Mouse (Mus musculus): ENCODE results near the gene Tlk2.
"Not testable (repeated sequence)": the region's sequence is repeated elsewhere in the genome, so short reads cannot be mapped to it uniquely, and the experiment has no call there.

The Tlk2 gene

DNA sequence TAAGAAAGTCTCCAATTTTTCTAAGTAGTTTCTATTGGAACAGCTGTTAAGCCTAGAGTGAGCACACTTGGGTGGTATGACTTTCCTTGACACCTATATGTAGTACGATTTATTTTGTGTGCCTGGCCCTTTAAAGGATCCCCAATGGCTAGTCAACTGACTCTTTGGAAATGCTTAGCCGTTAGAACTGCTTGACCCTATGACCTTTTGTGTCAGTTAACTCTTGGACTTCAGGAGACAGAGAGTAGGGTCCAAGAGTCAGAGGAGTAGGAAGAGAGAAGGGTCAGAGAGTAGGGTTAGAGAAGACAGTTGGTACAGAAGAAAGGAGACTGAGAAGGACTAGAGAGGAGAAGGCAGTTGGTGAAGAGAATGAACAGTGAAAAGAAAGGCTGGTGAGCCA lies at the start of gene Tlk2:
Gene Tlk2, plus strand, starts transcription at position 292 of the 400 bp plus-strand sequence.
- no peak for DNase-seq

DNA sequence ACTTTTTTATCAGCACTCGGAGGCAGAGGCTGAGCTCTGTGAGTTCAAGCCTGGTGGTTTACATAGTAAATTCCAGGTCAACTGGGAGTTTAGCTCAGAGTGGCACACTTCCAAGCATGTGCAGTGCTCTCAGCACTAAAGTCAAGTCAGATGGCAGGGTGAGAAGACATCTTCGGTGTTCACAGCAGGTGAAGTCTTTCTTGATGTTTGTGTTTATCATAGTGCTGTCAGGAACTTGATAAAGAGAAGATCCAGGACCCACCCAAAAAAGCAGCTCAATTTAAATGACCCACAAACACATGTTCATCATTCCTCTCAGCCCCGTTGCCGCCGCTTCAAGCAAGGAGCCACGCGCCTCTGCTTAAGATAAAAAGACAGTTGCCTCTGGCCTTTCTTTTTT lies 42.9 kb upstream of the Tlk2 start:
- no peak for DNase-seq

DNA sequence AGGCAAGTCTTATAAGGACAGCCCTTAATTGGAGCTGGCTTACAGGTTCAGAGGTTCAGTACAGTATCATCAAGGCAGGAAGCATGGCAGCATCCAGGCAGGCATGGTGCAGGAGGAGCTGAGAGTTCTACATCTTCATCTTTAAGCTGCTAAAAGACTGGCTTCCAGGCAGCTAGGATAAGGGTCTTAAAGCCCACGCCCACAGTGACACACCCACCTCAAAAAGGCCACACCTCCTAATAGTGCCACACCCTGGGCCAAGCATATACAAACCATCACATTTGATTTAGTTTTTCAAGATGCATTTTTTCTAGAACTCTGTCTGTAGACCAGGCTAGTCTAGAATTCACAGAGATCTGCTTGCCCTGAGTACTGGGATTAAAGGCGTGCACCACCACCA lies 41.4 kb upstream of the Tlk2 start:
- DNase-seq, result not testable (repeated sequence)

DNA sequence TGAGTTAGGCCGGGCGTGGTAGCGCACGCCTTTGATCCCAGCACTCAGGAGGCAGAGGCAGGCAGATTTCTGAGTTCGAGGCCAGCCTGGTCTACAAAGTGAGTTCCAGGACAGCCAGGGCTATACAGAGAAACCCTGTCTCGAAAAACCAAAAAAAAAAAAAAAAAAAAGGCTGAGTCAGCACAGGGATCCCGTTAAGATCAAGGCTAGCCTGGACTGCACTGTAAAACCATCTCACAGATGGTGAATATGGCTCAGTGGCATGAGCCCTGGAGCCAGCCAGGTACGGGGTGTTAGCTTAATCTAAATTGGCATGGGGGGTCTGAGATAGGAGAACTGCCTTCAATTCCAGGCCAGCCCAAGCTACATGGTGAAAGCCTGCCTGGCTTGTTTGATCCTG lies 38.1 kb upstream of the Tlk2 start:
- DNase-seq, result not testable (repeated sequence)

DNA sequence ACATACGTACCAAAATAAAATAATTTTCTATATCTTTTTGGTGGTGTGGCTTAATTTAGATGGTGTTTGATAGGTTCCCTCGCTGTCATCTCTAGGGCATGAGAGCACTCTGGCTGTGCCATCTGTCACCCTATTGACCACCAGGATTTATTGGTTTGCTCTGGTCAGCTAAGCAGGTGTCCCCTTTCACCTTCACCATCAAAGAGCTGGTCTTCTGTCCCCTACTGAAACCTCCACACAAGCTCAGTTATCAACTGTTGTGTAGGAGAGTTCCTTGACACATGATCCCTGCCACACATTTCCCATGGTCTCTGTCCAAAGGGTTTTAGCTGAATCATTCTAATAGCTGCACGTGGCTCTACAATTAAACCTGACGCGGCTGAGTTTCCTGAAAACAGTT lies 37.5 kb upstream of the Tlk2 start:
- DNase-seq, result no peak

DNA sequence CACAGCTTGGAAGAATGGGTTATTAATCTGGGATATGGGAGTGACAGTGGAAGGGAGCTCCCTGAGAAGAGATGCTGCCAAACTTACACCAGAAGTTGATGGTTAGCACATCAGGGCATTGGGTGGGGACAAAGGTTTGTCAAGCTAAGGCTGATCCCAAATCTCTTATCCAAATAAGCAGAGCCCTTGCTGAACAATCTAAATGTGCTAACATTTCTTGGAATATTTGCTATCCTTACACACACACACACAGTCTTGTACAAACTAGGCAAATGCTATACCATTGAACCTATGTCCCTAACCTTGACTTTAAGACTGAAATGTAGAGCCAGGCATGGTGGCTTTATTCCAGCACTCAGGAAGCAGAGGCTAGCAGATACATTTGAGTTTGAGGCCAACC lies 35.0 kb upstream of the Tlk2 start:
- DNase-seq, result no peak

DNA sequence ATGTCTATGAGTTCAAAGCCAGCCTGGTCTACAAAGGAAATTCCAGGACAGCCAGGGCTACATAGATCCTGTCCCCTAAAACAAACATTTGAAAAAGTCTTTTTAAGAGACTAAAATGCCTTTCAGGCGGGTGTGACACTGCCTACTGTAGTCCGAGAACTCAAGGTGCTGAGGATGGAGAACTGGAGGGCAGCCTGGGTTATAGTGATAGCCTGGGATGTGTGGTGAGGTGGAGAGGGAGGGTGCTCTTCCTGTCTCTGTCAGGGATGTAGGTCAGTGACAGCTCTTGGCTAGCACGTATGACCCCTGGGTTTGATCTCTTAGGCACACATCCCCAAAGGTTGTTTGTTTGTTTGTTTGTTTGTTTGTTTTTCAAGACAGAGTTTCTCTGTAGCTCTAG lies 34.5 kb upstream of the Tlk2 start:
- DNase-seq, result no peak

DNA sequence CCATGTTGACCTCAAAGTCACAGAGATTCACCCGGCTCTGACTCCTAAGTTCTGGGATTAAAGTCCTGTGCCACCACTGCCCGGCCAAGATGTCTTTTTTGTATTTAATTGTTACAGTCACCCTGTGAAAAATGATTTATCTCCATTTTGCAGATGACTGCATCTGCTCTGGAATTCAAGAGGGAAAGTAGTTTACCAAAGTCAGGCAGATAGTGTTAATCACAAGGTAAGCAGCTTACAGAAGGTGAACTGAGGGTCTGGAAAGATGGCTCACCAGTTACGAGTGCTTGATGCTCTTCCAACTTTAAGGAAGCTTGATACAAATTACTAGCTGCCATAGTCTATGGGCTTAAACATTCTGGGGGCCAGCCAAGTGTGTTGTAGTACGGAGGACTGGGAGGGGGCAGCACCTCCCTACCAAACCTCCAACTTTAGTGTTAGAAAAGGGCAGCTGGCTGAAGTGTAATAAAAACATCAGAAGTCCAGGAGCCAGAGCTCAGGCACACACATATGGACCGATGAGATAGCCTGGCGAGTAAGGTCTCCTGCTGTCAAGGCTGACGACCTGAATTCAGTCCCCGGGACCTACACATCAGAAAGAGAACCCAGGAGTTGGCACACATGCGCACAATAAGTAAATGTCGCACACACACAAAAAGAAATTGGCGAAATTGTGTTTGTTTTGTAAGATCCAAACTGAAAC lies 33.9 kb upstream of the Tlk2 start:
- no peak for DNase-seq

DNA sequence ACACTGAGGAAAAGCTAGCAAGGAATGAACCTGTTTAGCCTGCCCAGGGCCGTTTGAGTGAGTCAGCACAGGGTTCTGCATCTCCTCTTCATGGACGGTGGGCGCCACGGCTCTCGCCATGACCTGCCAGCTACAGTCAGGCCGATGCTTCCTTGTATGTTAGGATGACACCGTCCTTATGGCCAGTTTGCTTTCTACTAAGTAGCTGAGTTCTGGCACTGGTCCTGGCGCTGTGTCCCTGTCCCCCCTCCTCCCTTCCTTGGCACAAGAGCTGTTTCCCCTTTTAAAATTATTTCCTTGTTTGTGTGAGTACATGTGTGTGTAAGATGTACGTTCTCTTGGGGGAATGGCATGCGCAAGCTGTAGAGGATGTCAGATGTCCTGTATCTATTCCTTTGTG lies 33.4 kb upstream of the Tlk2 start:
- DNase-seq, result no peak

DNA sequence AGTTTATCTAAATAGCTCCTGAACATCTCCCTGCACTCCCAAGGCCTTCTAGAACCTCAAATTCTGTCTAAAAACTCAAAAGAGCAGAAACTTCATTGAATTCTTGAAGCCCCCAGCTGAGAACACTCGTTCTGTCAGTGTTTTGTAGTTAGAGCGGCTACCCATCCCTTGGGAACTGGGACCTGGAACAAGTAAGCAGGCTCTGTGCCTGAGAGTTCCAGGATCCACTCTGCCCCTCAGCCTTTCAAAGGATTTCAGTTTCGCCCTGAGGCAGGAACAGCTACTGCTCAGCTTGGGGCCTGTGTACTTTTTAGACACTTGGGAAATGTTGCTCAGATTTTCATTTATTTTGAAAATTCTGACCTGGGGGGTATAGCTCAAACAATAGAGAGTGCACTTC lies 32.0 kb upstream of the Tlk2 start, which contains the start of gene Gm10842:
Gene Gm10842, plus strand, starts transcription at position 301 of the 400 bp plus-strand sequence.
- DNase-seq, result no peak

DNA sequence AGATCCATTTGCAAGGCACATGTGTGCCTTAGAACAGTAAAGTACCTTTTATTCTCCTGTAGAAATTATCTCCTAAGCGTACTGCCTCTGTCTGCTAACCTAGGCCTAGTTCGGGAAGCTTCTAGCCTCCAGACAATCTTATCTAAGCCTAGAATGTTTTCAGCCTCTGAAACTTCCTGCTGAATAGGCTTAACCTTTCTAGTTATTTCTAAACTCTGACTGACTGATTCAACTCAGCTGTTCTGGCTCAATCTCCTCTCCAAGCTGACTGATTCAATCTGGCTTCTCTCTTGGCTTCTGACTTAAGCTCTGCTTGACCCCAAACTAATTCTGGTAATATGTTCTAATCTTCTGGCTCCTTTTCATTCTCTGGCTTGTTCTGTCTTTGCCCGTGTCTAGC lies 29.3 kb upstream of the Tlk2 start:
- DNase-seq, result no peak

DNA sequence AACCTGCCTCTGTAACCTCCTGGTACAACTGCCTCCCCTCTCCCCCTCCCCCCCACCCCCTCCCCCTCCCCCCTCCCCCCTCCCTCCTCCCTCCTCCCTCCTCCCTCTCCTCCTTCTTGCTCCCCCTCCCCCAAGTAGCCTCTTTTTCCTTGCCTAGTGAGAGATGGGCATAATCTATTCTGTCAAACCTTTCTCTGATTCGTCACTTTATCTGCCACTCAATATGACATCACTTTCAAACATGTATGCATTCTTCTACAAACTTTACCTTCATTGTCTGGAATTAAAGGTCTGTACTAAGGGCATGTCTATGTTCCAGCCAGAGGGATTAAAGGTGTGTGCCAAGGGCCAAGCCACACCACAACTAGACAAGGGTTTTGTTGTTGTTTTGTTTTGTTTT lies 28.8 kb upstream of the Tlk2 start:
- DNase-seq, result no peak

DNA sequence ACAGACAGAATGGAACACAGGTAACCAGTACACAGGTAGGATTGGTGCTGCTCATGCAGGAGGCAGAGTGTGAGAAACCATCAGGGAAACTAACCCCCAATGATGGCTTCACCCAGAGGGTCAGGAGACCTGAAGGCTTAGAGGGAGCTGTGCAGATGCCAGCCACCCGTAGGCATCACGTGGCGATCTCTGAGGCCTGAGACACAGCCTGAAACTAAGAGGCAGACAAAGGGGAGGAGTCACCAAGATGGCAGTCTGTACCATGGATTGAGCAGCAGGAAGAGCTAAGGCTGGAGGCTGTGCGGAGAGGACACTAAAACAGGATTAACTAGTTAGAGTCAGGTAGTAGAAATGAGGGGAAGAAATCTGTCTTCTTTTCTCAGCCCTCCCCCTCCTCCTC lies 27.9 kb upstream of the Tlk2 start:
- no peak for DNase-seq

DNA sequence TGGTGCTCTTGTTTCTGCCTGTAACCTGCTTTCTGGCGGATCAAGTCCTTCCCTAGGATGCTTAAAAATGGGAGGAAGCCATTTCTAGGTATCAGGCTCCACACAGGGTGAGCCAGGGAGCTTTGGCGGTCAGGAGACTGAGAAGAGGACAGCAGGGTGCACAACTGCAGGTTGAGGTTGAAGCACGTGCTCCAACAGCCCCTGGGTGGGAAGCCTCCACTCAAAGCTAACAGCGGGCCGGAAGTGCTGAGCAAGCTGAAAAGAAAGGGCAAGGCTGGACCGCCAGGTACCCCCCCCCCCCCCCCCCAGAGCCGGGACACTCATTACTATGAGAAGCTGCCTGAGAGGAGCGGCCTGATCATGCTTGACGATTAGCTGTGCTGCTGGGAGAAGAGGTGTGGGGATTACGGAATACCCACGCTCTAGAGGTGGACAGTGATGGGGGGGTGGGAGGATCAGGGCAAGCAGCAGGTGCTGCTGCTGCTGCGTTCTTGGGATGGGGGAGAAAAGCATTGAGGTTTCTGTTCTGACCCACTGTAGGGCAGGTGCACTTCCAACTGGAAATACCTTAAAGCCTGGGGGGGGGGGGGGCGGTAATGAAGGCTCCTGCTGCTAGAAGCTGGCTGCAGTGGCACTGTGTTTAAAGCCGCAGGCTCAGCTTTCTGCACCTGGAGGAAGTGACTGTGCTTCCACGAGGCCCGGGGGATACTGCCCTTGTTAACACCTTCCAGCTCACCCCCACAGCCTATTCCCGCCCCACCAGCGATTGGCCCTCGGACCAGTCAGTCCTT lies 27.2 kb upstream of the Tlk2 start:
- DNase-seq, result no peak

DNA sequence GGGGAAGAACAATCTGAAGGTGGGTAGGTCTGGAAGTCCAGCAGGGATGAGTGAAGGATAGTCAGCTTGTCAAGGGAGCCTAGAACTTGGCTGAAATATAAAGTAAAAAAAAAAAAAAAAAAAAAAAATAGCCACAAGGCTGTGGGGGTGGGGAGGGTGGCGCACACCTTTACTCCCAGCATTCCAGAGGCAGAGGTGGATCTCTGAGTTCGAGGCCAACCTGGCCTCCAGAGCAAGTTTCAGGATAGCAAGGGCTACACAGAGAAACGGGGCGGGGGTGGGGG lies 26.6 kb upstream of the Tlk2 start:
- DNase-seq, result no peak

DNA sequence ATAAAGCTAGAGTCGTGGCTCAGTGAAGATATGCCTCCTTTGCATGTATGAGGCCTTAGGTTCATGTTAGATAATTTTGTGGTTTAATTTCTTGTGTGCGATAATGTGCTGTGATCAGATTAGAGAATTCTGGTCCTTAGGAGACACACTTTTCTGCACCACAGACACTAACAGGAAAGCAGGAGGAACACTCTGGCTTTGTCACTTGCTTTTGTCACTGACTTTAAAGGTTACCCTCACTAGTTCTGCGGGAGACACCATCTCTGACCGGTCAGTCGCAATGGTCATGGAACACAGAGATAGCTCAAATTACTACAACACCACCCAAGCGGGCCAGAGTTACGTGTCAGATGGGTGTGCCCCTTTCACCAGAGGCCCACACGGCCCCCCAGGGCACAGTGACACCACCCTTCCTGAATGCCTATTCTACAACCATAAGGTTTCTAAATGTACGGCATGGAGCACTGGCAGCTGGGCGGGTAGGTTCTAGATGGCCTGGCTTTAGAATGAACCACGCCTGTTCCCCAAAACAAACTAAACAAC lies 26.2 kb upstream of the Tlk2 start:
- no peak for DNase-seq

DNA sequence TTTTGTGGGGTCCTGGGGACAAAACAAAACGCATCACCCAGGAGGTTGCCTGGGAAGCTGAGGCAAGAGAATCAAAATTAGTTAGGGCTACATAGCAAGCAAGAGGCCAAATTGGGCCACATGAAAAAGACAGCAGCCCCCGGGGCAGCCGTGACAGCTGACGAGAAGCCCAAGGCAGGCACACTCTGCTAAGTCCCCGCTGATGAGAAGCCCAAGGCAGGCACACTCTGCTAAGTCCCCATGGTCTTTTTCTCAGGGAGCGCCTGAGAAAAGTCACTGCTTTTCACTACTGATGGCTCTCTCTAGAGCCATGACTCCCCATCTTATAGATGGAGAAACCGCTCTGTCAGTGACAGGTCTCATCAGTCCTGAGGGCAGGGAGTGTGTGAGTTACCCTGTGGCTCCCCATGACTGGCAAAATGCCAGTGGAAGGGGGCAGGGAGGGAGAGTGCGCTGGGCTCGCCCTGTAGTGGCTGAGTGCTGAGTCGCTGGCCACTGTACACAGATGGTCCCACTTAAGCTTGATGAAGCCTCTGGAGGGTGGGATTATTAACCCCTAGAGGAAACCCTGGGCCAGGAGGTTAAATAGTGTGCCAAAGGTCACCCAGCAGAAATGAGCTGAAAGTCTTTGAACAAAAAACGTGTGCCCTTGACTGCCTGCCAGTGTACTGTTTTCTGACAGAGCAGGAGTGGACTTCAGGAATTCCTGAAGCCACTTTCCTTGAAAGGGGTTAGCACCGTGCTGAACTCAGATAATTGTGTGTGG lies 25.4 kb upstream of the Tlk2 start:
- no peak for DNase-seq

DNA sequence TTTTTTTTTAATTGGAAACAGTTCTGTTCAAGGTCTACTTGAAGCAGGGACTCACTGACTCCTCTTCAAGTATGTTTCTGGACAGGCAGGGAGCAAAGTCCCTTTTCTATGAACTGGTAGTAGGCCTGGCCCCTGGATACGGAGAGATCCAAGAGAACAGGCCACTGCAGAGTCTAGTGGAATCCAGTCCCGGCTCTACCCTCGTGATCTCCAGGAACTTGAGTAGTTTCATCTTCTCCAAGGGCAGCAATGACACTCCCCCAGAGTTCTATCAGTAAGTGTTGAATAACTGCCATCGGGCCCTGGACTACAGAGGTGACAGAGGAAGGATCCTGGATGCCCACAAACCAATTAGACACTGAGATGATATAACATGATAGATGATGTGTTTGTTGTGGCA lies 22.7 kb upstream of the Tlk2 start:
- no peak for DNase-seq

DNA sequence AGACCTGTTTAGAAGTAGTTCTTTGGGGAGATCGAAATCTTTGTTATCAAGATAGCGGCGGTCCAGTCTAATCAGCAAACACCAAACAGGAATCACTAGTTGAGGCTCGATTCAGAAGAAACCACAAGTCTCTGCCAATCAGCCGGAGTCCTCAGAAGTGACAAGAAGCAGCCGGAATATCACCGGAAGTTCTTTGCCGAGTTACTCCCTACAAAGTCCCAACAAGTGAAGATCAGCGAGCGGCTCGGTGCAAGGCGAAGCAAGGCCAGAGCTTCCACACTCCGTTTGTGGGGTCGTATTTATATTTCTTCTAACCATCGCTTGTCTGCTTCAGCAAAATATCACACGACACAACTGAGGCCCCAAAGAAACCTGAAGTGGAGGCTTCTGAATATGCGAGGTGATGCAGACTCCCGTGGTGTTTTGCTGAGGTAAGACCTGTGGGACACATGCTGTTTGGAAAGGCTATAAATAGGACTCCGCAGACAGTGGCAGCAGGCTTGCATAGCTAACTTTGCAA lies 21.8 kb upstream of the Tlk2 start:
- no peak for DNase-seq

DNA sequence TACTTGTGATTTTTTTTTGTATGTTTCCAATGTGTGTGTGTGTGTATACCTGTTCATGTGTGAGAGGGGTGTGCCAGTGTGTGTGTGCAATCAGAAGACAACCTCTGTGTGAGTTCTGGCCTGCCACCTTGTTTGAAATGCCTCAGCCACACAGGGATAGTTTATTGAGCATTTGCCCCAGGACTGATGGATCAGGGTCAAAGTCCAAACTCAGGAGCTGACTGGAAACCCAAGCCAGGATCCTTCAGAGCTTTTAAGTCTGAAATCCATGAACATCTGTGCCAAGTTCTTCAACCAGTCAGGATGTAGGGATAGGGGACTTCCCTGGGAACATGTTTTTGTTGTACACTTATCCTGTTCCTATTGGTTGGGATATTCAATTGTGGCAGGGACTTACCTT lies 20.6 kb upstream of the Tlk2 start:
- no peak for DNase-seq

DNA sequence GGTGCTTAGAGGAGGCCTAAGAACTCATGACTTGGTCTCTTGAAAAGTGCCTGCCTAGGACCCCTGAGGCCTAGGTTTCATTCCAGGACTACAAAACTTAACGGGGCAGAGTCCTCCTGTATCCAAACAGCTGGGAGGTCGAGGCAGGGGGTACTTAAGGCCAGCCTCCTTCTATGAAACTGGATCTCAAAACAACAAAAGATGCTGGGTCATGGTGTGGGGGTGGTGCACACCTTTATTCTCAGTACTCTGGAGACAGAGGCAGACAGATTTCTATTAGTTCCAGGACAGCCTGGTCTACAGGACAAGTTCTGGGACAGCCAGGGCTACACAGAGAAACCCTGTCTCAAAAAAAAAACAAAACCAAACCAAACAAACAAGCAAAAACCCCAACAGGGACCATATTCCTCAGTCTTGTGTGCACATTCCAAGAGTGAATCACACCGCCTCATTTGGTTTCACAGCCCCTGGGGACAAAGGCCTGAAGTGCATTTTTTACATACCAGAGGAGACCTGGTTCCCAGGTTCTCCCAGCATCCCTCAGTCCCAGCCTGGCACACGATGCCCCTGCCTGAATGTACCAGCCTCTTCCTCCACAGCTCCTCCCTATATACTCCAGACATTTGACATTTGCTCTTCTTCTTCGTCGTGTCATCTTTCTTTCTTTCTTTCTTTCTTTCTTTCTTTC lies 18.8 kb upstream of the Tlk2 start:
- no peak for DNase-seq

DNA sequence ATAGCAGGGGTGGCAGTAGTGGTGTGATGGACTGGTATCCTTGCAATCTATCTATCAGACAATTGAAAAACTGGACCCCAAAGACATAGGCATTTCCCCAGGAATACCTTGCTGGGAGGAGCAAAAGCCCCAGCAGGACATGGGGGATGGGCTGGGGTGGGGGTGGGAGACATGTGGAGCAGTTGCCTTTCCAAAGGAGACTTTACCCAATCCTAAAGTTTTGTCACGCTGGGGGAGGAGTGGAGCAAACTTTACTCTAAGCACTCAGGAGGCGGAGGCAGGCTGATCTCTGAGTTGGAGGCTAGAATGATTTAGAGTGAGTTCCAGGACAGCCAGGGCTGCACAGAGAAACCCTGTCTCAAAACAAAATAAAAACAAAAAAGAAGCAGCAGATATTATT lies 17.2 kb upstream of the Tlk2 start:
- DNase-seq, result no peak

All from cerebellum, adult 8-10 months (tissue).